Mouse (Mus musculus) E14TG2a.4 (cell line): ENCODE measurements at regions not wholly inside any gene's neighbourhood (a gene's known extent, or its start where the extent isn't known, plus 50 kb on each side); places are given as distances from the start of the nearest gene placed in this dataset.

Source experiments
- CTCF ChIP-seq: conservative IDR thresholded peaks from 2 replicates; pipeline ENCODE4 v1.5.1; 2014; ENCODE audit warnings: low read length
- POU5F1 ChIP-seq: IDR thresholded peaks from 2 replicates; pipeline ENCODE4 v1.6.1; 2014; ENCODE audit warnings: low read length, borderline replicate concordance

- TF ChIP-seq CTCF (no peak; the same call in 1 of the 2 replicates), POU5F1 (no peak)
Observed at GRCm38 (mm10) chr8:50915259-50915875, 2071.6 kb upstream of the Tenm3 start.
